Mouse (Mus musculus): ENCODE measurements around the gene Rtn4rl2.
A peak's percentile ranks its signal among the peaks of the same experiment; 100 is the strongest.
"Not testable (repeated sequence)": the region's sequence is repeated elsewhere in the genome, so short reads cannot be mapped to it uniquely, and the experiment has no call there.

The Rtn4rl2 gene

GRCm38 (mm10) chr2:84886234-84886731, at the start of gene Rtn4rl2:
Rtn4rl2 (minus strand) TSS chr2:84886710.
- DNase-seq (ENCODE audit: low spot score in 2 of 2) = no peak

GRCm38 (mm10) chr2:84935065-84935464, 48.6 kb upstream of the Rtn4rl2 start:
- DNase-seq (ENCODE audit: low spot score in 2 of 2) = no peak

DNA sequence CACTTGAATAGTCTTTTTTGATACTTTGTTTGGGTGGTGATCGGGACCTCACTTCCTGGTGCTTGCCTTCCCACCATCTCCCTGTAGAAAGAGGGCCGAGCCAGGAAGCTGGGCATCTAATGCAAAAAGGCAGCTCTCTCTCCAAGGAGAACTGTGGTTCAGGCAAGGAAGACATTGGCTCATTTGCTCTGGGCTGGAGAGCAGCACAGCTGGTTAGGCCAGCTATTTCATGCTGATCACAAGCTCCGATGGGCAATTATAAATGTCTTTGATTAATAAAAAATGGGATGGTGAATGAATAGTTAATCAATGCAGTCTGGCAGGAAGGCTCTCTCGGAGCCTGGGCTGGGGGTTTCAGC, 48.1 kb upstream of the Rtn4rl2 start:
- no peak for DNase-seq (ENCODE audit: low spot score in 2 of 2)

GRCm38 (mm10) chr2:84933992-84934648, 47.6 kb upstream of the Rtn4rl2 start:
- DNase-seq (ENCODE audit: low spot score in 2 of 2) = no peak

GRCm38 (mm10) chr2:84930186-84930585, 43.7 kb upstream of the Rtn4rl2 start:
- DNase-seq (ENCODE audit: low spot score in 2 of 2) = no peak

DNA sequence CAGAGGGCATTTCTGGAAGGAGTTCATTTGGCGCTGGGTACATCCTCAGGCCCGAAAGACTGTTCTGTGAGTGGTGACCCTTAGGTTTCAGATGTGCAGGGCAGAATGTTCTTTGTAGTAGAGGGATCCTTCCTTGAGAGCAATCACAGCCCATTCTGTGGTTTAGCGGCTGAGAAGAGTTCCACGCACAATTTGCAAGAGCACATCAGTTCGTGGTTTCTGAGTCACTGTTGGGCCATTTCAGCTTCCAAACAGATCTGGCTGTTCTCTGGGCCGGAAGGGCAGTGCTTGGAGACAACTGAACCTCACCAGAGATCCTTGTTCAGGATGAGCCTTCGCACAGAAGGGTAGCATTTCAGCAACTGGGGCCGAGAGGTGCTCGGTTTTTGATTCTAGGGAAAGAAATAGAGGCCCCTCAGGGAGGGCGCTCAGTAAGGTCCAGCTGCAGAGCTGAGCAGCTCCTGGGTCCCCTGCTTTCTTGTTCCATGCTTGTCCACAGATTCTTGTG, 33.1 kb upstream of the Rtn4rl2 start:
- DNase-seq (ENCODE audit: low spot score in 2 of 2) = no peak

- no peak for DNase-seq (ENCODE audit: low spot score in 2 of 2)
These were observed 31.7 kb upstream of the Rtn4rl2 start for GRCm38 (mm10) chr2:84918188-84918587.

GRCm38 (mm10) chr2:84916548-84917320, 30.2 kb upstream of the Rtn4rl2 start:
- DNase-seq (ENCODE audit: low spot score in 2 of 2) = no peak

DNA sequence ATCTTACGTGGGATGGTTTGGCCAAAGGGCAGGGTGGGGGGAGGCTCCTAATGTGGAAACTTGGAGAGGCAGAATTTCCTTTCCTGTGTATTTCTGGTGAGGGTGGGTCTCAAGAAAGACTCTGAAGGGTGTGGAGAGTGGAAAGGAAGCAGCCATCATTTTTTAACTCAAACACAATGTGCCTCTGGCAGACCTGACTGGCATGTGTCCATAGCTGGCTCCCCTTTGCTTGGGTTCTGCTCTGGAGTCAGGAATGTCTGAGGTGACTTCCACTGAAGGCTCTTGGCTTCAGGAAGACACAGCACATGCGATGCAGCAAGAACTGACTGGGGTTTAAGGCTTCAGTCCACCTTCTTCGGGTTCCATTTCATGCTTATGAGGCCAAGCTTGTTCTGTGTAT, 28.8 kb upstream of the Rtn4rl2 start:
- no peak for DNase-seq (ENCODE audit: low spot score in 2 of 2)

DNA sequence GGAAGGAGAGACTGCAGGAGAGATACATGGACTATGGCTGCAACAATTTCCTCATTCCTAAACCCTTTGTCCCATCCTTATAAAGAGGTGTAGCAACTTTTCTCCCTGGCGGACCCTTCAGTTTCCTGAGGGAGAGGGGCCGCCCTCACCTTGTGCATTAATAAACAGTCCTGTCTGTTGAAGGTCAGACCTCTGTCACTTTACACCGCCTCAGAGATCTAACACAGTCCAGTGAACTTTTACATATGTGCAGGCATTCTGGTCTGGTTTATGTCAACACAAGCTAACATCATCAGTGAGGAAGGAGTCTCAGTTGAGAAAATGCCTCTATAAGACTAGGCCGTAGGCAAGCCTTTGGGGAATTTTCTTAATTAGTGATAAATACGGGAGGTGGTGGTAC, 27.4 kb upstream of the Rtn4rl2 start:
- no peak for DNase-seq (ENCODE audit: low spot score in 2 of 2)

- no peak for DNase-seq (ENCODE audit: low spot score in 2 of 2)
These were observed 26.2 kb upstream of the Rtn4rl2 start for GRCm38 (mm10) chr2:84912722-84913121.

DNA sequence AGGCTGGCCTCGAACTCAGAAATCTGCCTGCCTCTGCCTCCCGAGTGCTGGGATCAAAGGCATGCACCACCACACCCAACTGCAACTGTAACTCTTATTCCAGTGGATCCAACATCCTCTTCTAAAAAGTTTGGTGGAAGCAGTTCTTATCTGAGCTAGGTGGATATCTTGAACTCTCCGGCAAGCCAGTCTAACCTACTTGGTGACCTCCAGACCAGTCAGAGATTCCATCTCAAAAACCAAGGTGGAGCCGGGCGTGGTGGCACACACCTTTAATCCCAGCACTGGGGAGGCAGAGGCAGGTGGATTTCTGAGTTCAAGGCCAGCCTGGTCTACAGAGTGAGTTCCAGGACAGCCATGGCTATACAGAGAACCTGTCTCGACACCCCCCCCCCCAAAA, 10.2 kb upstream of the Rtn4rl2 start:
- DNase-seq (ENCODE audit: low spot score in 2 of 2) = not testable (repeated sequence)

- DNase-seq (ENCODE audit: low spot score in 2 of 2) = no peak
These were observed 9.1 kb upstream of the Rtn4rl2 start for GRCm38 (mm10) chr2:84895495-84896198.

DNA sequence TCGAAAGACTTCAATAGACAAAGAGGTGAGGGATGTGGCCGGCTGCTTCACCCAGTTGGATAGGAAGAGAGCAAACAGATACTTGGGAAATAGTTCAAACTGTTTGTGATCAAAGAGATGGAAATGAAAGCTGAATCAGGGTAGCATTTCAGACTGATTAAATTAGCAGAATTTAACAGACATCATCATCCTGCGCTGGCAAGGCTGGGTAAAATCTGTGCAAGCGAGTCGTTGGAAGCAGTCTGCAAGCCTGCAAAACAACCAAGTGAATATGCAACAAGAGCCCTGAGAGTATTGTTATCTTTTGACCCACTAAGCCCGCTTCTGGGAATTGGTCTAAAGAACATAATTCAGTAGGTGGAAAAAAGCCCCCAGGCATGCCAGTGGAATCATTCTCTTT, 6.8 kb upstream of the Rtn4rl2 start:
- DNase-seq (ENCODE audit: low spot score in 2 of 2) = no peak

- peak; percentile 68 to 80 for DNase-seq (ENCODE audit: low spot score in 2 of 2)
These were observed 3.5 kb upstream of the Rtn4rl2 start for GRCm38 (mm10) chr2:84890045-84890340.

GRCm38 (mm10) chr2:84889316-84890044, 3.0 kb upstream of the Rtn4rl2 start:
- no peak for DNase-seq (ENCODE audit: low spot score in 2 of 2)

DNA sequence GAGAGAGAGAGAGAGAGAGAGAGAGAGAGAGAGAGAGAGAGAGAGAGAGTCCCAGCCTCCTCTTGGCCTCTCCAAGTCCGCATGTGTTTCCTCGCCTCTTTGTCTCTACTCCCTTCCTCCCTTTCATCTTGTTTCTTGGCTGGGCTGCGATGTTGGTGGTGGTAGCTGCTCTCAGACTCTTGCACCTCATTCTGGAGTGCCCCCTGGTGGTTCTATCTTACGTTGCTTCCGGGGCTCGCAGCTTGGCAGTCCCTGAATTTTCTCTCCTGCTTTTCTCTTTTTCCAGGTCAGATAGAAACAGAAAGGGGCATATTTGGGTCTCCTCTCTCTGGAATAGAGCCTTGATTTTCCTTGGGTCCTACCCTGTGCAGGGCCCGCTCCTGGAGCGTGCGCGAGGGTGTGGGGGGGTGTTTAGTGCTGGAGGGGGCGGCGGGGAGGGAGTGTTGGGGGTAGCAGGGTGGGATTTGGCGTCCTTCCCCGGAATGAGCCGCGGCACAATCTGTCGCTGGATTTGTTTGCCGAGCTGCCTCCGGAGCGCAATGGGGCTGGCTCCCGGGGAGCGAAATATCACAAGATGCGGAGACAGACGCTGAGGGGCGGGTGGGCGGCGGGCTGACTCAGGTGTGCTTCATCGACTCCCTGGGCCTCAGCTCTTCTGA, 2.3 kb upstream of the Rtn4rl2 start:
- peak; percentile 55 to 72 for DNase-seq (ENCODE audit: low spot score in 2 of 2)

DNA sequence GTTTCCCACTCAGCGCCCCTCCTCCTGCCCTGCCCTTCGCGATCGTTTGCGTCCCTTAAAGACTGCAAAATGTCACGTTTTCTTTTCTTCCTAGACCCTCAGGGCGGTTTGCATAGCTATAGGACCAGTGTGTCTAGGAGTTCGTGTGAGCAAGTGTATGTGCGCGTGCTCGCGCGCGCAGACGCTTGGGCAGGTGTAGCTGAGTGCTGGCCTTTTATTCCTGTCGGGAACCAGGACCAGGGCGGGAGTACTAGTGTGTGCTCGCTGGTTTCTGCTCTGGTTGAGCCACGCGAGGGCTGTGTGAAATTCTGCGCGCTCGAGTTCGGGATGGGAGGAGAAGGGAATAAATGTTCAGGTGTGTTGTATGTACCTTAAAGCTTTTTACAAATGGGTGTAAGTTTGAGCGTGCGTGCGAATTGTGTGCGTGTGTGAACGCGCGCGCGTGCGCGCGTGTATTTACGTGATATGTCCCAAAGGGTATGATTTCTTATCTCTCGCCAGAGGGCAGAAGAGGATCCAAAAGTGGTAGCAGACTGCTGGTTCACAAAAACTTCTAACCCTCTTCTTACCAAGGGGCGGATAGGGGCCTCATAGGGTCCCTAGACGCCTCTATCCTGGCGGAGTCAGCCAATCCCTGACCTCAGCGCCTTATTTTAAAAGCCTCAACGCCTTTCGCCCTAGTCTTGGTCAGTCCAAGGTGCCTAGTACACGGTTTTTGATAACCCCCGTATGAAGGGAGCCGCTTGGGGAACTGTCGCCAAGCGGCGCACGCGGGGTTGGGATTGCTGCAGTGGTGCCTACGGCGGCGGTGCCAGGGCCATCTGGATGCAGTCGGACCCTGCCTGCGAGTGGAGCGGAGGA, 1.1 kb upstream of the Rtn4rl2 start:
- no peak for DNase-seq (ENCODE audit: low spot score in 2 of 2)

GRCm38 (mm10) chr2:84886821-84887281, 341 bp upstream of the Rtn4rl2 start:
- no peak for DNase-seq (ENCODE audit: low spot score in 2 of 2)
